Mouse (Mus musculus) limb, embryonic 10.5 days (tissue): Measurements from ENCODE around the gene Sfxn4. TPM values are rescaled to one million over a fixed set of nuclear protein-coding genes. Genes with fewer than 3 reads are reported as not detected.
A peak's percentile ranks its signal among the peaks of the same experiment; 100 is the strongest.

Source experiments
- DNase-seq: peaks from one replicate; pipeline ENCODE4 v3.0.0-alpha.2; 2017; ENCODE audit warnings: low spot score
- H3K27ac ChIP-seq: fragments of 300-500 bp; sonication (generic); 2 replicates; pipeline ENCODE4 v1.5.1; 2016; ENCODE audit warnings: mild to moderate bottlenecking
- H3K27me3 ChIP-seq: fragments of 300-500 bp; sonication (generic); 2 replicates; pipeline ENCODE4 v1.6.1; 2016; ENCODE audit warnings: low read depth, mild to moderate bottlenecking; ENCODE audit not compliant: poor library complexity, severe bottlenecking
- H3K36me3 ChIP-seq: fragments of 300-500 bp; sonication (generic); 2 replicates; pipeline ENCODE4 v1.6.1; 2016; ENCODE audit warnings: mild to moderate bottlenecking, moderate library complexity
- H3K4me1 ChIP-seq: fragments of 300-500 bp; sonication (generic); 2 replicates; pipeline ENCODE4 v1.6.1; 2016
- H3K4me3 ChIP-seq: fragments of 300-500 bp; sonication (generic); 2 replicates; pipeline ENCODE4 v1.5.1; 2016; ENCODE audit warnings: mild to moderate bottlenecking, moderate library complexity
- H3K9me3 ChIP-seq: fragments of 300-500 bp; sonication (generic); replicated peaks from 2 replicates; pipeline ENCODE4 v1.6.1; 2016; ENCODE audit warnings: mild to moderate bottlenecking
- WGBS: fragments of 180-500 bp; shearing (Covaris S2); methylation state at CpG from one replicate; pipeline ENCODE4 v1.1.7; 2016; 5-methylcytosine and 5-hydroxymethylcytosine counted together
- polyA plus RNA-seq: library from polyadenylated mRNA; unstranded; fragments of >200 nt; fragmentation: Nextera tagmentation; extraction: Ambion mirVana; gene quantifications from 2 replicates; pipeline ENCODE4 v1.2.1, GENCODE M21; 2016

The Sfxn4 gene
- 8.3 and 12.8 TPM in 2 replicates for polyA plus RNA-seq

DNA sequence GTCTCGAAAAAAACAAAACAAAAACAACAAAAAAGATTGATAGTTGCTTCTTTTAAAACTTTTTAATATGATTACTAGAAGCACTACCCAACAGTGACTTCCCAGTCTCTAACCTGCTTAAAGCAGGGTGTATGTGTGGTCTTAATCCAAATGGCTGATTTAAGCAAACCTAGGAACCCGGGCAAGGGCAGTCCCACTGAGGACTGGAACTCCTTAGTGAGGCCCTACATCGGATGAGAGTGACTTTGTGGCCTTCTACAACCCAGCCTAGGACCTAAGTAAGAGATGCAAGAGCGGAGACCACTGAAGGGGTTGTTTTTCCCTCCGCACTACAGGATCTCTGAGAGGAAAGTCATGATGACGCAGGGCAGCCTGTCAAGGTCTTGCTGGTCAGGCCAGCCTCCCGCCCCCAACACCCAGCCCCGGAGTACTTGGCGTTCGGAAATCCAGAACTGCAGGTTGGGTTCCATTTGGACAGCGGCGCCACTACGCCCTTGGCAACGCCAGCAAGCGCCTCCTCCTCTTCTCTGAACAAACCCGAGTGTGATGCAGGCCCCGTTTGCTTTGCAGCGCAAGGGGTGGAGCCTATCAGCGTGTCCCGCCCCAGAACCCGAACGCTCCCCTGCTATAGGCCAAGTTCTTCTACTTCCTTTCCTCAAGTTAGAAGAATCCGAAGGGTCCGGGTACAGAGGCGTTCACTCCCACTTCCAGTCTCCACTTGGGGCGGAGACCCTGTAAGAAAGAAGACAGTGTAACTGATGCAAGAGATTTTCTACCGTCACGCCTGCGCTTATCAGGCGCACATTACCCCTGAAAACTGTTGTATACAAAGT lies at the start of gene Sfxn4:
Gene Sfxn4 (minus strand): TSS at position 612 of the 833 bp plus-strand sequence.
- WGBS: 5% methylated on average over 30 of the region's 30 CpGs
- DNase-seq: peak; percentile 87
- Histone ChIP-seq H3K27me3 (no peaks in the 10 kb centered on the region), H3K4me3 (peak within 1 kb of the TSS; percentile 69), H3K36me3 (peaks cover 30% of the 10 kb centered on the region), H3K4me1 (peaks cover 7% of the 10 kb centered on the region; the same call in 1 of the 2 replicates), H3K27ac (peak within 1 kb of the TSS; percentile 85), H3K9me3 (no peaks in the 10 kb centered on the region)

DNA sequence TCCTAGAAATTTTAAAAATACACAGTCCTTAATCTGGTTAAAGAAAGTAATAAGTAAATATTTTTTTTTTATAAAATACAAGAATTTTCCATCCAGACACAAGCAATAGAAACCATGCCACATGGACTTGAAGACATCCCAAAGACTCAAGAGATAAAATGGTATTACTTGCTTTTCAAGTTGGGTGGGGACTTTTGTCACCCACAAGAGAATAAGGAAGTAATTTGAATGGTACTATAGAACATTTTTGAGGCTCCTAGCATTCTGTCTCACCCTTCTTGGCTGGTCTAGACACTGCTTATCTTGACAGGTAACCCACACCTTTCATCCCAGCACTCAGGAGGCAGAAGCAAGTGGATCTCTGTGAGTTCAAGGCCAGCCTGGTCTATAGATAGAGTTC lies 49.0 kb upstream of the Sfxn4 start:
- no peak for DNase-seq
- no peaks in the 10 kb centered on the region for H3K9me3 ChIP-seq
- no peaks in the 10 kb centered on the region for H3K36me3 ChIP-seq
- no peak overlapping the region for H3K4me3 ChIP-seq
- no peak overlapping the region for H3K27ac ChIP-seq
- no peaks in the 10 kb centered on the region for H3K4me1 ChIP-seq
- no peaks in the 10 kb centered on the region for H3K27me3 ChIP-seq

DNA sequence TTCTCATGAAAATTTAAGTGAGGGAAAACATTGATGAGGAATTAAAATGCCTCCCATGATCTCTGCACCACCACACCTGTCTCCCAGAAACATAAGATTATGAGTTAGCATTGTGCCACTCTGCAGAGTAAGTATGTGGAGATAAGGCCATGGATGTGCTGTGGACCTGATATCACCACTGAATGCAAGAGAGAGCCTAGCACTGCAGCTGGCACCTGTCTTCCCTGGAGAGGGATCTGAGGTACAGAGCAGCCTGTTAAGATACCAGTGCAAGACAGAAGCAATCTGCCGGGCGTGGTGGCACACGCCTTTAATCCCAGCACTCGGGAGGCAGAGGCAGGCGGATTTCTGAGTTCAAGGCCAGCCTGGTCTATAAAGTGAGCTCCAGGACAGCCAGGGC lies 44.2 kb upstream of the Sfxn4 start:
- H3K4me1 ChIP-seq: no peaks in the 10 kb centered on the region
- no peak overlapping the region for H3K27ac ChIP-seq
- no peak overlapping the region for H3K4me3 ChIP-seq
- 95% methylated on average over 5 of the region's 5 CpGs for WGBS
- 0 out of 2 replicates have a peak, but pooled peaks cover 4% of the 10 kb centered on the region for H3K36me3 ChIP-seq
- no peak for DNase-seq
- H3K9me3 ChIP-seq: no peaks in the 10 kb centered on the region
- H3K27me3 ChIP-seq: no peaks in the 10 kb centered on the region

DNA sequence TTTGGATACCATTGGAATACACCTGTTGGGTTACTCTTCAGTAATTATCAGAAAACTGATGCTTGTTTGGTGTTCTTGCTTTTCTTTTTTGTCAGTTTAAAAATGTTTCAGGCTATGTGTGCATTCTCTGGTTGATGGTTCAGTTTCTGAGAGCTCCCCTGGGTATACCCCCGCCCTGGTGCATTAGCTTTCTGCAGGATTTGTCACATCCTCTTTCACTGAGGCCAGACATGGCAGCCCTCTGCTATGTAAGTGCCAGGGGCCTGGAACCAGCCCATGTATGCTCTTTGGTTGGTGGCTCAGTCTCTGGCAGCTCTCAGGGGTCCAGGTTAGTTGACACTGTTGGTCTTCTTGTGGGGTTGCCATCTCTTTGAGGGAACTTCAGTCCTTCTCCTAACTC lies 42.7 kb upstream of the Sfxn4 start:
- H3K4me3 ChIP-seq: no peak overlapping the region
- WGBS: 92% methylated on average over 1 of the region's 1 CpGs
- H3K36me3 ChIP-seq: 0 out of 2 replicates have a peak, but pooled peaks cover 4% of the 10 kb centered on the region
- H3K9me3 ChIP-seq: no peaks in the 10 kb centered on the region
- DNase-seq: no peak
- no peaks in the 10 kb centered on the region for H3K27me3 ChIP-seq
- H3K4me1 ChIP-seq: no peaks in the 10 kb centered on the region
- no peak overlapping the region for H3K27ac ChIP-seq

DNA sequence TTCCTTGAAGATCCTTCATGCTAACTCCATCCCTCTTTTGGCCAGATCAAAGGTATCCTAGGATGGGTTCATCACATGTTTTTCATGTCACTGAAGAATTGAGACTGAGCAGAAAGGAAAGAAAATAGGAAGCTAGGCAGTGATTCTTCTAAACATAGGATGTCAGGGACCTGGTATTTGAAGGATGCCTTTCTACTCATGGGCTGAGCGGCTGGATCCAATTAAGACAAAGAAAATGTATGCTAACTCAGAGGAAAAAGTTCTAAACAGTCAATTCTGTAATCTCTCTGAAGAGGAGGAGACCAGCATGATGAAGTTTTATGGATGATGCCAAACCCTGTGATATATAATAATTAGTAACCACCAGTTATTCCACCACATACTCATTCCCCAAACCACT lies 41.9 kb upstream of the Sfxn4 start:
- DNase-seq: no peak
- WGBS: 79% methylated on average over 1 of the region's 1 CpGs
- H3K27ac ChIP-seq: no peak overlapping the region
- H3K4me1 ChIP-seq: no peaks in the 10 kb centered on the region
- H3K4me3 ChIP-seq: no peak overlapping the region
- H3K9me3 ChIP-seq: no peaks in the 10 kb centered on the region
- no peaks in the 10 kb centered on the region for H3K27me3 ChIP-seq
- H3K36me3 ChIP-seq: 0 out of 2 replicates have a peak, but pooled peaks cover 4% of the 10 kb centered on the region

DNA sequence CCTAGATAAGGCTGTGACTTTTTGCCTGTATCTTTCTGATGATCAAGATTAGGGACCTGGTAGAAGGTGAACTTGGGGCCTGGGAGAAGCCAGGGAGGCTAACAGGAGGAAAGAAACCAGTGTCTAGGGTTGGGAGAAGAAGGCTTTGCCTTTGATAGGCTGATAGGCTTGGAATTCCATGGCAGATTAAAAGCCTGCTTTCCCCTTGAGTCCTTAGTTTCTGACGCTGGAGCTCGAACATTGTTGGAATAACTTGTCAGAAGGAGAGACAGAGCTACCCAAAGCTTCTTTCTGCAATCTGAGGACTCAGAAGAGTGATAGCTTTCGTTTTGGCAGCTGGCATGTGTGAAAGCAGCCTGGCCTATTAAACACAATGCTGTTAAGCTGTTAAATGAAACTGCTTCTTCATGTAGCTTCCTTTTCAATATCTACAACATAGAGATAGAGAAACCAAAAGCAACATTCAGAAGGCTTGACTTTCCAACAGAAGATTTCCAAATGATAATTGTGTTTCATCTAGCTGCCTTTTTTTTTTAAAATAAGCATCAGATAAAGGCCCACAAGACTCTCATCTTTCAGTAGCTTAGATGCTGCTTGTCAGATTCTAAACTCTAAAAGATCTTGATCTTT lies 34.1 kb upstream of the Sfxn4 start:
- H3K27me3 ChIP-seq: no peaks in the 10 kb centered on the region
- no peak for DNase-seq
- H3K27ac ChIP-seq: no peak overlapping the region
- peaks cover 12% of the 10 kb centered on the region; the same call in 1 of the 2 replicates for H3K4me1 ChIP-seq
- H3K4me3 ChIP-seq: no peak overlapping the region
- WGBS: 44% methylated on average over 3 of the region's 3 CpGs
- H3K9me3 ChIP-seq: no peaks in the 10 kb centered on the region
- no peaks in the 10 kb centered on the region for H3K36me3 ChIP-seq

DNA sequence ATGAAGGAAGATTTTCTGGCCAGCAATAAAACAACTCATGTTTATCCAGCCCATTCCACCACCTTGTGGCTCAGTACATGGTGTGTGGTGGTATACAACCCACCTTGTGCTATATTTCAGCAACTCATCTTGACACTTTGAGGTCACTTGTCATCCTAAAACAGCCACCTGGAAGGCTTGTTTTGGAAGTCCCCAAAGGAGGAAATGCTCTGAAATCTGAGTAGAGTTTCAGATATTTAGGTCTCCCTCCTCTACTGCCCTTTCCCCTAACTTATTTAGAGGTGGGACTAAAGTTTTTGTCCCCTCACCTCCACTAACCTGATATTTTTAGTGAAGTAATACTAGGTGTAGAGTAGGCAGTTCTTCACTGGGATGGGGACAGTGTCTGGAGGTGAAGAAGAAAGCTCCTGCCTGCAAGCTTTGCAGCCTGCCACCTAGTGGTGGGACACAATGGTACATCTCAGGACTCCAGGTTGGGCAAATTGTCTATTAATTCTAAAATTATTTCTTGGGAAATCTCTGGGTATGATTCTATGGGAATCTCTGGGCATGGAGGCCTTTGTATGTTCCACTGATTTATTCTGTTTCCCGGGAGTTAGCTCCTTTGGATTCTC lies 30.8 kb upstream of the Sfxn4 start:
- no peak overlapping the region for H3K4me3 ChIP-seq
- no peaks in the 10 kb centered on the region for H3K9me3 ChIP-seq
- no peak overlapping the region for H3K27ac ChIP-seq
- peaks cover 20% of the 10 kb centered on the region for H3K4me1 ChIP-seq
- H3K27me3 ChIP-seq: no peaks in the 10 kb centered on the region
- no peaks in the 10 kb centered on the region for H3K36me3 ChIP-seq
- WGBS: 41% methylated on average over 1 of the region's 1 CpGs
- peak; percentile 62 for DNase-seq

DNA sequence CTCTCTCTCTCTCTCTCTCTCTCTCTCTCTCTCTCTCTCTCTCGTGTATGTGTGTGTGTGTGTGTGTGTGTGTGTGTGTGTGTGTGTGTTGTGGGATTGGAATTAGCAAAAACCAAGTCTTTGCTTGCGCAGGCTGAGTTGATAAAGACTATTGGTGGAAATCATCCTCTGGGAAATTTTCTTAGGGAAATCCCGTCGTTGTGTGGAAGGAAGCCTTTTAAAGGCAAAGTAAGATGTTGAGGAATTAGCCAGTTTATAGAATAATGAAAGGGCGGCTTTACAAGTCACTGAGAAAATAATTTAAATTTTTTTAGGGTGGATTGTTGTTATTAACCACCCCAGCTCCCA lies 29.8 kb upstream of the Sfxn4 start:
- no peaks in the 10 kb centered on the region for H3K36me3 ChIP-seq
- peaks cover 20% of the 10 kb centered on the region for H3K4me1 ChIP-seq
- H3K27me3 ChIP-seq: no peaks in the 10 kb centered on the region
- H3K27ac ChIP-seq: no peak overlapping the region
- H3K9me3 ChIP-seq: no peaks in the 10 kb centered on the region
- DNase-seq: no peak
- 14% methylated on average over 4 of the region's 5 CpGs for WGBS
- peak overlapping the region; percentile 84 for H3K4me3 ChIP-seq

DNA sequence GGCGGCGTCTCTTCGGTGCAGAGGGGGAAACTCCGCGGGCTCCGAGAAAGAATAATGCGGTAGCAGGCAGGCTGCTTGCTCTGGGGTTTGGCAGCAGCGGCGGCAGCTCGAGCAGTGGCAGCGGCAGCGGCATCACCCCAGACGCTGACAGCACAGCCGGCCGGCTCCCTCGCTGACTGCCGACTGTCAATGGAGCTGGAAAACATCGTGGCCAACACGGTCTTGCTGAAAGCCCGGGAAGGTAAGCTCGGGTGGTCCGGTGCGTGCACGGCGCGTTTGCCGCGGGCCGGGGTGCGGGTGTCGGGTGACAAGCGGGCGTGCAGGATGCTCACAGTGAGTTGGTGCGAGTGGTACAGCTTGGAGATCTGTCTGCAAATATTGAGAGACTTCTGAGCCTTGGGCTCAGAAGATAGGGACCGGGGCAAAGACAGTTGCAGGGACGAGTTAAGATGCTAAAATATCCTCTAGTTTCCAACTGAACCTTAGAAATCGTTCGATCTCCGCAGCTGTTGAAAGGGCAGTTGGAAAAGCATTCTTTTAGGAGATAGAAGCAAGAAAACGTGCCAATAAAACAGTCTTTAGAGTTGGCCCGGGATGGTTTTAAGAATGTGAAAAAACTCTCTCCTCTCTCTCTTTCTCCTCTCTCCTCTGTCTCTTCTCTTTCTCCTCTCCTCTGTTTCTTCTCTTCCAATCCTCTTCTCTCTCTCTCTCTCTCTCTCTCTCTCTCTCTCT lies 29.3 kb upstream of the Sfxn4 start:
- H3K4me1 ChIP-seq: peaks cover 20% of the 10 kb centered on the region
- no peaks in the 10 kb centered on the region for H3K27me3 ChIP-seq
- H3K27ac ChIP-seq: peak overlapping the region; percentile 99
- peak overlapping the region; percentile 84 for H3K4me3 ChIP-seq
- DNase-seq: peak; percentile 78
- under 1% methylated on average over 41 of the region's 41 CpGs for WGBS
- H3K36me3 ChIP-seq: no peaks in the 10 kb centered on the region
- no peaks in the 10 kb centered on the region for H3K9me3 ChIP-seq

DNA sequence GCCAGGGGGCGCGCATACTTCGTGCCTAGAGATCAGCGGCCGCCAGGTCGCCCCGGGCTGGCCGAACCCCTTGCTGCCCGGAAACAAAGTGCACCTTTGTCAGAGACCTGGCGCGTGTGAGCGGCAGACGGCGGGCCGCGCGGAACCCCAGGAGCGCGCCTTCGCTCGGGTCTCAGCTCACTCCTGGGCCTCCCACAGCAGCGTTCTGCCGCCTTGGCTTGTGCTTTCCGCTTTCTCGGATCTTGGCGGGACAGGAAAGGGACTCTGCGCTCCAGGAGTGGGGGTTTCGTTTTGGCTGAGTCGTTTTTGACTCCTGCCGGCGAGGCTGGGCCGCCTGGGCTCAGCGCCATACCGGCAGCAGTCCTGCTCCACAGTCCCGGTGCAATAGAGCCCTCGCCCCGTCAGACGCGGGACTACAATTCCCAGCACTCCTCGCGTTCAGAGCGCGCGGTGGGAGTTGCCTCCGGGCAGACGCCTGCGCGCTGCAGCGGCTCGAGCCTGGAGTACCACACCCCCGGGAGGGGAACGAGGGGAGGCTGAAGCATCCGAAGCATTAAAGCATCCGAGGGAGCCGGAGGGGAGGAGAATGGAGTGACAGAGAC lies 28.5 kb upstream of the Sfxn4 start, which contains the start of gene Grk5:
Gene Grk5 (plus strand): TSS at position 36 of the 602 bp plus-strand sequence.
- Histone ChIP-seq H3K36me3 (no peaks in the 10 kb centered on the region), H3K4me1 (peaks cover 20% of the 10 kb centered on the region), H3K27ac (peak within 1 kb of the TSS; percentile 99), H3K4me3 (peak within 1 kb of the TSS; percentile 84), H3K27me3 (no peaks in the 10 kb centered on the region), H3K9me3 (no peaks in the 10 kb centered on the region)
- DNase-seq: peak; percentile 95
- WGBS: under 1% methylated on average over 55 of the region's 55 CpGs

DNA sequence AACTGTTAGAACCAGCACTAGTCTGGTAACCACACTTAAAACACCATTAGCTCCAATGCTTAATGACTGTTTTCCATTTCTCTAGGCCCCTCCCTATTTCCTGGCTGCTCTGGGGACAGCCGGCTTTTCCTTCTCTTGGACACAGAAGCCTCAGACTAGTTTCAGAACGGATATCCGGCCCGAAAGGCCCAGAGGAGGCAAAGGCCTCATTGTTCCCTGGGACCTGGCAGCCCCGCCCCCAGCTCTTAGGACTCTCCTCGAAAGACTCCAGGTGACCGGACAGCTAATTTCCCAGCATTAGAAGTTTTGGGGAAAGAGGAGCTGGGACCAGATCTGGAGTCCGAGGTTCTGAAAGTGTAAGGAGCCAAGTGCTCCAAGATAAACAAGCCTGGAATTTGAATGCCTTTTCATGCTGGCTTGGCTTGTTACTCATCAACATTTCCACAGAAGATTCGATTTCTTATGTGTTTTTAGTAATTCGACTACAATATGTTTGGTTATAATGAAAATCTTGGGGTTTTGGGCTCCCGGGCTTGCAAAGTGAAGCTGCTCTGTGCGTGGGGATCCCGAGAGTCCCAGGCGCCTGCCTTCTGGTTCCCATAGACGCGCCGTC lies 27.9 kb upstream of the Sfxn4 start:
- H3K36me3 ChIP-seq: no peaks in the 10 kb centered on the region
- DNase-seq: peak; percentile 67
- H3K27me3 ChIP-seq: no peaks in the 10 kb centered on the region
- H3K4me3 ChIP-seq: peak overlapping the region; percentile 84
- peak overlapping the region; percentile 99 for H3K27ac ChIP-seq
- peaks cover 20% of the 10 kb centered on the region for H3K4me1 ChIP-seq
- WGBS: 6% methylated on average over 17 of the region's 17 CpGs
- H3K9me3 ChIP-seq: no peaks in the 10 kb centered on the region

DNA sequence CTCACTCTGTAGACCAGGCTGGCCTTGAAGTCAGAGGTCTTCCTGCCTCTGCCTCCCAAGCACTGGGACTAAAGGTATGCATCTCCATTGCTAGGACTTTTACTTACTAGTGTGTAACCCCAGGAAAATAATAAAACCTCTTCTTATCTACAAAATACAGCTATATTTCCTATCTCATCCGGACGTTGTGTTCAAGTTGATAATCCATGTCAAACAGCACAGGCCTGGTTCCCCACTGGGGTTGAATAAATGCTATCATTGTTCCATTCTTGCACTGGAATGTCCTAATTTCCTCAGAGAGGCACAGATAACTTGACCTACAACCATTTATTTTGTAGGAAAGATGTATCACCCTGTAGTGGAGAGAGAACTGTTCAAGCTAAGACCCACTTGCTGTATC lies 26.4 kb upstream of the Sfxn4 start:
- no peaks in the 10 kb centered on the region for H3K36me3 ChIP-seq
- whole genome bisulfite sequencing: 92% methylated on average over 2 of the region's 2 CpGs
- no peak for DNase-seq
- H3K9me3 ChIP-seq: no peaks in the 10 kb centered on the region
- H3K27me3 ChIP-seq: no peaks in the 10 kb centered on the region
- H3K4me1 ChIP-seq: peaks cover 20% of the 10 kb centered on the region
- no peak overlapping the region for H3K4me3 ChIP-seq
- H3K27ac ChIP-seq: no peak overlapping the region
